Mouse (Mus musculus) thymus, postnatal 25 days (tissue): Measurements from ENCODE around the gene Tmprss2.
A peak's percentile ranks its signal among the peaks of the same experiment; 100 is the strongest.

Experiments
- DNase-seq: peaks from one replicate; pipeline ENCODE4 v3.0.0; 2022

The Tmprss2 gene

GRCm38 (mm10) chr16:97610939-97611338 is at the start of gene Tmprss2:
Gene Tmprss2 (minus strand): TSS chr16:97611195.
- DNase-seq: no peak

- no peak for DNase-seq
Measured at GRCm38 (mm10) chr16:97659225-97659658, 48.2 kb upstream of the Tmprss2 start.

GRCm38 (mm10) chr16:97658481-97658880 is 47.5 kb upstream of the Tmprss2 start:
- no peak for DNase-seq

- DNase-seq: no peak
Measured at GRCm38 (mm10) chr16:97655800-97656199, 44.8 kb upstream of the Tmprss2 start.

GRCm38 (mm10) chr16:97649522-97650188 is 38.7 kb upstream of the Tmprss2 start:
- no peak for DNase-seq

- DNase-seq: no peak
Measured at GRCm38 (mm10) chr16:97644681-97645080, 33.7 kb upstream of the Tmprss2 start.

- DNase-seq: no peak
Measured at GRCm38 (mm10) chr16:97639630-97640029, 28.6 kb upstream of the Tmprss2 start.

- no peak for DNase-seq
Measured at GRCm38 (mm10) chr16:97632880-97633484, 22.0 kb upstream of the Tmprss2 start.

- no peak for DNase-seq
Measured at GRCm38 (mm10) chr16:97623166-97623565, 12.2 kb upstream of the Tmprss2 start.

GRCm38 (mm10) chr16:97622383-97622889 is 11.4 kb upstream of the Tmprss2 start:
- no peak for DNase-seq

- DNase-seq: no peak
Measured at GRCm38 (mm10) chr16:97618285-97618684, 7.3 kb upstream of the Tmprss2 start.

GRCm38 (mm10) chr16:97612009-97612408 is 1.0 kb upstream of the Tmprss2 start:
- DNase-seq: no peak

- DNase-seq: no peak
Measured at GRCm38 (mm10) chr16:97610246-97610645, 749 bp downstream of the Tmprss2 start.

GRCm38 (mm10) chr16:97609676-97610075 is 1.3 kb downstream of the Tmprss2 start:
- DNase-seq: no peak

GRCm38 (mm10) chr16:97607956-97608355 is 3.0 kb downstream of the Tmprss2 start:
- DNase-seq: no peak

GRCm38 (mm10) chr16:97606829-97607228 is 4.2 kb downstream of the Tmprss2 start:
- no peak for DNase-seq

GRCm38 (mm10) chr16:97605957-97606721 is 4.9 kb downstream of the Tmprss2 start:
- DNase-seq: no peak

- DNase-seq: no peak
Measured at GRCm38 (mm10) chr16:97602256-97602655, 8.7 kb downstream of the Tmprss2 start.

- no peak for DNase-seq
Measured at GRCm38 (mm10) chr16:97600591-97600990, 10.4 kb downstream of the Tmprss2 start.

- no peak for DNase-seq
Measured at GRCm38 (mm10) chr16:97598046-97598445, 12.9 kb downstream of the Tmprss2 start.

- DNase-seq: no peak
Measured at GRCm38 (mm10) chr16:97593816-97594509, 17.0 kb downstream of the Tmprss2 start.

GRCm38 (mm10) chr16:97593057-97593456 is 17.9 kb downstream of the Tmprss2 start:
- peak; percentile 77 for DNase-seq

- DNase-seq: no peak
Measured at GRCm38 (mm10) chr16:97591512-97591911, 19.5 kb downstream of the Tmprss2 start.
